Mouse (Mus musculus) heart, postnatal 14 days (tissue): ENCODE results near the gene B3gnt3. TPM values are rescaled to one million over a fixed set of nuclear protein-coding genes. Genes with fewer than 3 reads are reported as not detected.

ENCODE experiments used
- DNase-seq, 2 experiments: peaks; one replicate each; pipeline ENCODE4 v3.0.0; 2021 to 2022
- intact Hi-C: fragments of 180-260 bp; cut with DNase I; formaldehyde crosslinking; loops from one replicate; pipeline ENCODE4 v1.15.1; 2025
- total RNA-seq, 2 experiments: library from RNA; stranded (reverse); gene quantifications; 2 replicates each; pipeline ENCODE4 v1.2.3; 2021

The B3gnt3 gene
- total RNA-seq, 2 experiments from 2014 or later = 9.4 to 11.4 TPM

- intact Hi-C loops = loop anchor here (1.0 to 5.0 kb wide), 4 partner anchors 48 to 218 kb away; partner anchors contain the start of genes Colgalt1 and Fam129c
- peak; percentile 89 to 93 for DNase-seq
These were observed 41.1 kb downstream of the B3gnt3 start for GRCm38 (mm10) chr8:71660325-71661120.

GRCm38 (mm10) chr8:71659751-71660150, 41.8 kb downstream of the B3gnt3 start:
- no peak for DNase-seq
- intact Hi-C loops = loop anchor here (1.0 to 5.0 kb wide), 4 partner anchors 47 to 217 kb away; partner anchors contain the start of genes Colgalt1 and Fam129c

- intact Hi-C loops = no loop called here
- no peak for DNase-seq
These were observed 43.0 kb downstream of the B3gnt3 start for GRCm38 (mm10) chr8:71658515-71659049.

DNA sequence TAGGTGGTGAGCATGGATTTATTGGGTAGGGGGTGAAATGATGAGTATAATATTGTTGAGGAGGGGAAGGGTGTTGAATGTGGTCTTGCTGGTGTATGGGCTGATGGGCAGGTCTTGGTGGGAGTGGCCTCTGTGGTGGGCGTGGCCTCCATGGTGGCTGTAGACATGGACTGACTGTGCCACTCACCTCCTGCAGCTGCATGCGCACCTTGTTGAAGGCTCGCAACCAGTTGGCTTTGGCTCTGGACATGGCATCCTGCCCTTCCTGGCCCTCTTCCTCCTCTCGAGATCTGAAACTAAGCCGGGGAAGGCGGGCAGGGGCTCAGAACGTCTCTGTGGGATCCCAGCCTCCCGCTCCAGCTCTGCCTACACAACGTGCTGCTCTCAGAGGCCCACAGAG, 43.8 kb downstream of the B3gnt3 start:
- no peak for DNase-seq
- intact Hi-C loops = no loop called here

DNA sequence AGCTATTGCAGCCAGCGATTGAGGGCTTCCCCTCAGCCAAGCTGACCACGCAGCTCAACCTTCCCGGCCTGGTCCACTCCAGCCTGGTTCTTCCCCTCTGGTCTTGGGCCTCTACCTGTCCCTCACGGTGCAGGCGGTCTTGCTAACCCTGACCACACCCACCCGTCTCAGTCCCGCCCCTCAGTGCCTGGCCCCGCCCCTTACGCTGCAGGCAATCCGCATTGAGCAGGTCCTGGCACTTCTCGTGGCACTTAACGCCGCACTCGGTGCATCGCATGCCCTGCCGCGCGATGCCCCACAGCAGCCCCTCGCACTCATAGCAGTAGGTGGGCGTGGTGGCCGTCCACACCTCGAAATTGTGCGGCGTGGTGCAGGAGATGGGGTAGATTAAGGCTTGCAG, 47.0 kb downstream of the B3gnt3 start:
- intact Hi-C loops = no loop called here
- no peak for DNase-seq

- no peak for DNase-seq
- intact Hi-C loops = no loop called here
These were observed 56.1 kb downstream of the B3gnt3 start for GRCm38 (mm10) chr8:71645510-71645909.

Other genes with a start within 250 kb of the B3gnt3 start
- gene Abhd8, start 238.1 kb downstream of the B3gnt3 start, total RNA-seq = 10 to 100 TPM; 29.1 to 31.9 TPM
- gene Mrpl34, start 236.8 kb downstream of the B3gnt3 start, total RNA-seq = 100 to 1,000 TPM; 111 to 124 TPM
- gene Dda1, start 232.6 kb downstream of the B3gnt3 start, total RNA-seq = 10 to 100 TPM; 33.5 to 36.4 TPM
- gene Ano8, start 215.8 kb downstream of the B3gnt3 start, total RNA-seq = 10 to 100 TPM; 16.6 to 18.4 TPM
- 10 to 100 TPM; 16.4 to 18.7 TPM for gene Gtpbp3, start 213.7 kb downstream of the B3gnt3 start, total RNA-seq
- gene Plvap, start 190.0 kb downstream of the B3gnt3 start, total RNA-seq = 10 to 100 TPM; 19.3 to 26.2 TPM
- under 1 TPM in 1 of 2 experiments, not detected in 1; 0.12 TPM for gene Ccdc194, start 176.1 kb downstream of the B3gnt3 start, total RNA-seq
- 10 to 100 TPM; 12.3 to 16.5 TPM for gene Bst2, start 164.3 kb downstream of the B3gnt3 start, total RNA-seq
- 10 to 100 TPM; 28.8 to 29.7 TPM for gene Mvb12a, start 158.9 kb downstream of the B3gnt3 start, total RNA-seq
- under 1 TPM; 0.17 to 0.22 TPM for gene Tmem221, start 142.9 kb downstream of the B3gnt3 start, total RNA-seq
- under 1 TPM; 0.10 to 0.17 TPM for gene Nxnl1, start 135.2 kb downstream of the B3gnt3 start, total RNA-seq
- gene Slc27a1, start 132.9 kb downstream of the B3gnt3 start, total RNA-seq = 100 to 1,000 TPM; 127 to 151 TPM
- gene Pgls, start 109.6 kb downstream of the B3gnt3 start, total RNA-seq = 10 to 100 TPM; 72.9 to 74.2 TPM
- gene Fam129c, start 104.1 kb downstream of the B3gnt3 start, total RNA-seq = 1 to 10 TPM; 1.6 to 2.7 TPM
- 10 to 100 TPM; 44.1 TPM for gene Colgalt1, start 90.8 kb downstream of the B3gnt3 start, total RNA-seq
- gene Unc13a, start 30.0 kb downstream of the B3gnt3 start, total RNA-seq = 1 to 10 TPM in 1 of 2 experiments, under 1 TPM in 1; 0.93 to 1.1 TPM
- 10 to 100 TPM; 11.7 to 13.3 TPM for gene Jak3, start 25.5 kb downstream of the B3gnt3 start, total RNA-seq
- 1 to 10 TPM; 5.0 to 7.0 TPM for gene Insl3, start 12.6 kb downstream of the B3gnt3 start, total RNA-seq
- 1 to 10 TPM; 1.4 to 5.7 TPM for gene Fcho1, start 23.9 kb upstream of the B3gnt3 start, total RNA-seq
- gene Zfp709, start 180.2 kb upstream of the B3gnt3 start, total RNA-seq = 1 to 10 TPM; 6.4 to 7.2 TPM
- 1 to 10 TPM; 3.6 to 4.0 TPM for gene Zfp882, start 206.8 kb upstream of the B3gnt3 start, total RNA-seq
- gene Zfp617, start 206.8 kb upstream of the B3gnt3 start, total RNA-seq = 10 to 100 TPM; 25.9 to 29.0 TPM
- 1 to 10 TPM; 8.8 to 8.9 TPM for gene Zfp961, start 249.2 kb upstream of the B3gnt3 start, total RNA-seq